Mouse (Mus musculus) T-cell, adult 66 days (primary cell): Measurements from ENCODE around the gene Adgrf2. TPM values are rescaled to one million over a fixed set of nuclear protein-coding genes. Genes with fewer than 3 reads are reported as not detected.

Source experiments
- total RNA-seq, 2 experiments: library from RNA; stranded (reverse); gene quantifications; 3 replicates in 1 of 2; 4 replicates in 1 of 2; pipeline ENCODE4 v1.2.4; 2023

Gene Adgrf2
- not detected for total RNA-seq

GRCm38 (mm10) chr17:42741801-42742217 lies at the start of gene Adgrf2:
TSS of gene Adgrf2 (minus strand) at chr17:42742179.

DNA sequence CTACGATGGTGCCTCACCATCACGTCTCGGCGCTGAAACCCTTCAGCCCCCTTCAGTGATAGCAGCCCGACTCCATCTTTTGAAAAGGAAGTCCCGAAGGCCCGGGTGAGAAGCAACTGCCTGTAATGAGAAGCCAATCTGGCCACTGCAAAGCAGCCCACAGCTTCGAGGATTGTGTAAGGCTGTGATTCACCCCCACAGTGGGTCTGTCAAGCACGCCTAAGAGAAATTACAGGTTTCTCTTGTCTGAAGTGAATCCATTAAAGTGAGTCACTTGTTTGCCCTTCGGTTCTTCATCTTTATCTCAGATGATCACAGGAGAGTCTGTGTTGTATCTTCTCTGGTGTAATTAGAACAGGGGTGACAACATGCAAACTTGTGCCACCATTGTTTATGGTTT lies 49.8 kb downstream of the Adgrf2 start, which contains the start of gene Adgrf4:
Gene Adgrf4, minus strand, starts transcription at position 149 of the 400 bp plus-strand sequence.

Other genes starting within 250 kb of the Adgrf2 start
- gene Opn5, start 130.8 kb downstream of the Adgrf2 start, total RNA-seq: not detected
- not detected for gene Adgrf4, start 49.9 kb downstream of the Adgrf2 start, total RNA-seq
- 10 to 100 TPM; 71.4 to 75.7 TPM for gene Cd2ap, start 134.5 kb upstream of the Adgrf2 start, total RNA-seq